Mouse (Mus musculus): ENCODE measurements at regions not wholly inside any gene's neighbourhood (a gene's known extent, or its start where the extent isn't known, plus 50 kb on each side); places are given as distances from the start of the nearest gene placed in this dataset.

GRCm38 (mm10) chr6:14632837-14633236 is 122.2 kb downstream of the Ppp1r3a start:
- WGBS, result 81% methylated on average over 4 of the region's 4 CpGs
- ATAC-seq (ENCODE audit: low FRiP score), result no peak
- H3K4me2 ChIP-seq, result no peak overlapping the region

GRCm38 (mm10) chr6:14631719-14632445 is 123.2 kb downstream of the Ppp1r3a start:
- Histone ChIP-seq H3K4me2 (no peak overlapping the region), H3K27ac (ENCODE audit: low read depth, low read length) (no peak overlapping the region), H3K9ac (ENCODE audit: low read length) (no peak overlapping the region), H3K27me3 (ENCODE audit: control insufficient read depth, insufficient read depth, low read length) (no peaks in the 10 kb centered on the region), H3K9me3 (ENCODE audit: control insufficient read depth, low read length) (no peaks in the 10 kb centered on the region), H3K4me1 (ENCODE audit: control insufficient read depth, insufficient read depth, low read length) (no peaks in the 10 kb centered on the region), H3K36me3 (ENCODE audit: control insufficient read depth, insufficient read depth, low read length) (no peaks in the 10 kb centered on the region), H3K4me3 (ENCODE audit: low read depth, low read length) (no peak overlapping the region)
- 54% methylated on average over 2 of the region's 2 CpGs for WGBS
- ATAC-seq (ENCODE audit: low FRiP score), result no peak
- DNase-seq (ENCODE audit: low spot score, missing footprints), result no peak

More at GRCm38 (mm10) chr6:14632837-14633236, 122.2 kb downstream of the Ppp1r3a start:
- H3K9me3 ChIP-seq (ENCODE audit: control insufficient read depth, low read length), result no peaks in the 10 kb centered on the region
- H3K4me3 ChIP-seq (ENCODE audit: low read depth, low read length), result no peak overlapping the region
- H3K27me3 ChIP-seq (ENCODE audit: control insufficient read depth, insufficient read depth, low read length), result no peaks in the 10 kb centered on the region
- H3K4me1 ChIP-seq (ENCODE audit: control insufficient read depth, insufficient read depth, low read length), result no peaks in the 10 kb centered on the region
- H3K36me3 ChIP-seq (ENCODE audit: control insufficient read depth, insufficient read depth, low read length), result no peaks in the 10 kb centered on the region
- no peak for DNase-seq (ENCODE audit: low spot score, missing footprints)
- H3K27ac ChIP-seq (ENCODE audit: low read depth, low read length), result no peak overlapping the region
- no peak overlapping the region for H3K9ac ChIP-seq (ENCODE audit: low read length)

GRCm38 (mm10) chr6:14616629-14617028 is 138.4 kb downstream of the Ppp1r3a start:
- ATAC-seq (ENCODE audit: low FRiP score) (no peak), DNase-seq (ENCODE audit: low spot score, missing footprints) (no peak)
- H3K9ac ChIP-seq (ENCODE audit: low read length), result no peak overlapping the region
- no peak overlapping the region for H3K27ac ChIP-seq (ENCODE audit: low read depth, low read length)
- no peak overlapping the region for H3K4me2 ChIP-seq
- H3K27me3 ChIP-seq (ENCODE audit: control insufficient read depth, insufficient read depth, low read length), result no peaks in the 10 kb centered on the region
- no peaks in the 10 kb centered on the region for H3K36me3 ChIP-seq (ENCODE audit: control insufficient read depth, insufficient read depth, low read length)
- 80% methylated on average over 3 of the region's 3 CpGs for WGBS
- no peaks in the 10 kb centered on the region for H3K4me1 ChIP-seq (ENCODE audit: control insufficient read depth, insufficient read depth, low read length)
- H3K4me3 ChIP-seq (ENCODE audit: low read depth, low read length), result no peak overlapping the region
- H3K9me3 ChIP-seq (ENCODE audit: control insufficient read depth, low read length), result no peaks in the 10 kb centered on the region

- Histone ChIP-seq H3K4me3 (ENCODE audit: low read depth, low read length) (no peak overlapping the region), H3K27me3 (ENCODE audit: control insufficient read depth, insufficient read depth, low read length) (no peaks in the 10 kb centered on the region), H3K4me1 (ENCODE audit: control insufficient read depth, insufficient read depth, low read length) (no peaks in the 10 kb centered on the region), H3K27ac (ENCODE audit: low read depth, low read length) (no peak overlapping the region), H3K4me2 (no peak overlapping the region), H3K9me3 (ENCODE audit: control insufficient read depth, low read length) (no peaks in the 10 kb centered on the region), H3K9ac (ENCODE audit: low read length) (no peak overlapping the region), H3K36me3 (ENCODE audit: control insufficient read depth, insufficient read depth, low read length) (no peaks in the 10 kb centered on the region)
- ATAC-seq (ENCODE audit: low FRiP score) (no peak), DNase-seq (ENCODE audit: low spot score, missing footprints) (peak; percentile 68)
Measured at GRCm38 (mm10) chr6:14608076-14608475, 147.0 kb downstream of the Ppp1r3a start.

GRCm38 (mm10) chr6:14600543-14601249 is 154.4 kb downstream of the Ppp1r3a start:
- Histone ChIP-seq H3K4me1 (ENCODE audit: control insufficient read depth, insufficient read depth, low read length) (no peaks in the 10 kb centered on the region), H3K9ac (ENCODE audit: low read length) (no peak overlapping the region), H3K27ac (ENCODE audit: low read depth, low read length) (no peak overlapping the region), H3K36me3 (ENCODE audit: control insufficient read depth, insufficient read depth, low read length) (no peaks in the 10 kb centered on the region), H3K9me3 (ENCODE audit: control insufficient read depth, low read length) (no peaks in the 10 kb centered on the region), H3K4me2 (no peak overlapping the region), H3K27me3 (ENCODE audit: control insufficient read depth, insufficient read depth, low read length) (no peaks in the 10 kb centered on the region), H3K4me3 (ENCODE audit: low read depth, low read length) (no peak overlapping the region)
- WGBS, result 80% methylated on average over 13 of the region's 13 CpGs
- peak; percentile 85 for ATAC-seq (ENCODE audit: low FRiP score)
- DNase-seq (ENCODE audit: low spot score, missing footprints), result peak; percentile 37

GRCm38 (mm10) chr6:14596880-14597466 is 158.1 kb downstream of the Ppp1r3a start:
- ATAC-seq (ENCODE audit: low FRiP score), result no peak
- Histone ChIP-seq H3K4me2 (no peak overlapping the region), H3K27ac (ENCODE audit: low read depth, low read length) (no peak overlapping the region), H3K9me3 (ENCODE audit: control insufficient read depth, low read length) (no peaks in the 10 kb centered on the region), H3K9ac (ENCODE audit: low read length) (no peak overlapping the region), H3K4me3 (ENCODE audit: low read depth, low read length) (no peak overlapping the region), H3K36me3 (ENCODE audit: control insufficient read depth, insufficient read depth, low read length) (no peaks in the 10 kb centered on the region), H3K27me3 (ENCODE audit: control insufficient read depth, insufficient read depth, low read length) (no peaks in the 10 kb centered on the region), H3K4me1 (ENCODE audit: control insufficient read depth, insufficient read depth, low read length) (no peaks in the 10 kb centered on the region)
- WGBS, result 83% methylated on average over 4 of the region's 4 CpGs
- DNase-seq (ENCODE audit: low spot score, missing footprints), result no peak

- Histone ChIP-seq H3K27me3 (ENCODE audit: control insufficient read depth, insufficient read depth, low read length) (no peaks in the 10 kb centered on the region), H3K27ac (ENCODE audit: low read depth, low read length) (no peak overlapping the region), H3K4me1 (ENCODE audit: control insufficient read depth, insufficient read depth, low read length) (no peaks in the 10 kb centered on the region), H3K9ac (ENCODE audit: low read length) (no peak overlapping the region), H3K4me2 (no peak overlapping the region), H3K9me3 (ENCODE audit: control insufficient read depth, low read length) (no peaks in the 10 kb centered on the region), H3K36me3 (ENCODE audit: control insufficient read depth, insufficient read depth, low read length) (no peaks in the 10 kb centered on the region), H3K4me3 (ENCODE audit: low read depth, low read length) (no peak overlapping the region)
- DNase-seq (ENCODE audit: low spot score, missing footprints) (peak; percentile 85), ATAC-seq (ENCODE audit: low FRiP score) (peak; percentile 77)
- WGBS, result 59% methylated on average over 1 of the region's 1 CpGs
Measured at GRCm38 (mm10) chr6:14585827-14586226, 169.2 kb downstream of the Ppp1r3a start.

- Histone ChIP-seq H3K27me3 (ENCODE audit: control insufficient read depth, insufficient read depth, low read length) (no peaks in the 10 kb centered on the region), H3K27ac (ENCODE audit: low read depth, low read length) (no peak overlapping the region)
- 65% methylated on average over 1 of the region's 1 CpGs for WGBS
Measured at GRCm38 (mm10) chr6:14583829-14584228, 171.2 kb downstream of the Ppp1r3a start.

GRCm38 (mm10) chr6:14574607-14575006 is 180.5 kb downstream of the Ppp1r3a start:
- Histone ChIP-seq H3K4me3 (ENCODE audit: low read depth, low read length) (no peak overlapping the region), H3K9me3 (ENCODE audit: control insufficient read depth, low read length) (no peaks in the 10 kb centered on the region), H3K4me2 (no peak overlapping the region), H3K27me3 (ENCODE audit: control insufficient read depth, insufficient read depth, low read length) (no peaks in the 10 kb centered on the region), H3K36me3 (ENCODE audit: control insufficient read depth, insufficient read depth, low read length) (no peaks in the 10 kb centered on the region), H3K9ac (ENCODE audit: low read length) (no peak overlapping the region), H3K4me1 (ENCODE audit: control insufficient read depth, insufficient read depth, low read length) (no peaks in the 10 kb centered on the region), H3K27ac (ENCODE audit: low read depth, low read length) (no peak overlapping the region)
- no peak for ATAC-seq (ENCODE audit: low FRiP score)
- DNase-seq (ENCODE audit: low spot score, missing footprints), result no peak
- WGBS, result 78% methylated on average over 3 of the region's 3 CpGs

More at GRCm38 (mm10) chr6:14583829-14584228, 171.2 kb downstream of the Ppp1r3a start:
- no peak overlapping the region for H3K9ac ChIP-seq (ENCODE audit: low read length)
- no peak for ATAC-seq (ENCODE audit: low FRiP score)
- H3K4me3 ChIP-seq (ENCODE audit: low read depth, low read length), result no peak overlapping the region
- no peak overlapping the region for H3K4me2 ChIP-seq
- H3K9me3 ChIP-seq (ENCODE audit: control insufficient read depth, low read length), result no peaks in the 10 kb centered on the region
- no peaks in the 10 kb centered on the region for H3K4me1 ChIP-seq (ENCODE audit: control insufficient read depth, insufficient read depth, low read length)
- H3K36me3 ChIP-seq (ENCODE audit: control insufficient read depth, insufficient read depth, low read length), result no peaks in the 10 kb centered on the region
- no peak for DNase-seq (ENCODE audit: low spot score, missing footprints)

Measured in midbrain, embryonic 11.5 days (tissue).